Comparison of ENCODE assay signal across 9 mouse cellular contexts in the genomic region with DNA sequence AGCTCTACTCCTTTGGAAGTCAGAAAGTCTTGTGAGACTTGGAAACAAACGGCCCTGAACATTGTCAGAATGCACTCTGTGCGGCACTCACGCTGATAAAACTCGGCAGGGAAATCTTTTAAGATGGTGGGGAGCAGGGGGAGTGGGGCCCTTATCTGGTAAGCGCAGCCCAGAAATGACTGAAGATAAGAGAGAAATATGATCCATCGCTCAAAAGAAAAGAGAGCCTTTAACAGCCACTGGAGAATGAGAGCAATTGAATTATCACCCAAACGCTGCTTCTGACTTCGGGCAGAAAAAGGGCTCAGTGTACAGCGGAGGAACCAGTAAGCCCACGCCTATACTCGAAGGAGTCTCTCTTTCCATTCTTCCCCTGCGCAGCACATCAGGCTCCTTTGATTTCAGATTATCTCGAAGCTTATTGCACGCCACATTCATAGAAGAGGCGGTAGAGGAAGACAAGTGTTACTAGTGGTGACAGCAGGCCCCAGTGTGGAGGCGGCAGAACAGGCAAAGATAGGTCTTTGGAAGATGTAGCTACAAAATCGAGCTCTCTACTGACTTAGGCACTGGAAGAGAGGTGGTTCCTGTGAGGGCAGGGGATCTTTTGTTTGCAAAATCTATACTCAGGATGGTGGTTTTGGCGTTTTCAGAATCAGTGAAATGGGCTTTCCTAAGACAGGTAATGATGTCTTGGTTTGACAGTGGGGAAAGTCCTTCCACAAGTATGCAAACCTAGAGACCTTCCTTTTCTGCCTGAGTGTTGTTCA.
DNase-seq lines count a peak whose midpoint lies in the region; ATAC-seq lines count a peak whose summit lies in the region.
"Had no signal": no experiment of that assay in that cellular context is flagged by ENCODE, and none has a peak within 500 bp of the region (broad histone marks: within the 10 kb centered on the region; RNA-seq: fewer than 3 reads in every experiment).

No protein-coding gene starts in this region.

- peak overlapping the region; percentile 31; the same call in 1 of the 2 replicates for H3K9ac ChIP-seq in heart, embryonic 14.5 days (ENCODE audit: low read length)
- no peak overlapping the region for H3K9ac ChIP-seq in liver, embryonic 11.5 days (ENCODE audit: low read depth, low read length)
- no peak overlapping the region for H3K9ac ChIP-seq in kidney, embryonic 14.5 days (ENCODE audit: low read depth, low read length)
- H3K9ac ChIP-seq: limb, embryonic 15.5 days had no signal

- H3K4me3 ChIP-seq in heart, embryonic 14.5 days (ENCODE audit: control insufficient read depth in 1 of 2, insufficient read depth in 1 of 2, low read depth in 1 of 2, low read length in 2 of 2) = peak overlapping the region; percentile 11 to 24; a peak in 2 of 4 replicates
- H3K4me3 ChIP-seq in liver, embryonic 11.5 days (ENCODE audit: low read depth, low read length) = no peak overlapping the region
- H3K4me3 ChIP-seq in kidney, embryonic 14.5 days (ENCODE audit: low read length) = no peak overlapping the region
- H3K4me3 ChIP-seq: limb, embryonic 15.5 days had no signal

- intact Hi-C loops in heart, postnatal 14 days (cut with DNase I) = no loop called here

- WGBS in heart, embryonic 14.5 days = 9% methylated on average over 18 of the region's 18 CpGs
- 19% methylated on average over 18 of the region's 18 CpGs for WGBS in liver, embryonic 11.5 days
- WGBS in kidney, embryonic 14.5 days = 52% methylated on average over 18 of the region's 18 CpGs

- peak overlapping the region; percentile 56 for H3K4me2 ChIP-seq in heart, embryonic 14.5 days (ENCODE audit: low read length)
- peak overlapping the region; percentile 39 for H3K4me2 ChIP-seq in liver, embryonic 11.5 days
- H3K4me2 ChIP-seq in kidney, embryonic 14.5 days (replicated peaks; ENCODE audit: low read depth, low read length) = no peak overlapping the region; the same call in 1 of the 2 replicates
- H3K4me2 ChIP-seq: limb, embryonic 15.5 days had no signal

- no peaks in the 10 kb centered on the region for H3K36me3 ChIP-seq in heart, embryonic 14.5 days (ENCODE audit: control insufficient read depth, insufficient read depth, low read length)
- H3K36me3 ChIP-seq in liver, embryonic 11.5 days (ENCODE audit: control insufficient read depth, insufficient read depth, low read length) = no peaks in the 10 kb centered on the region
- H3K36me3 ChIP-seq in kidney, embryonic 14.5 days (ENCODE audit: control insufficient read depth, insufficient read depth, low read length) = no peaks in the 10 kb centered on the region
- H3K36me3 ChIP-seq: limb, embryonic 15.5 days had no signal

- ATAC-seq in heart, embryonic 14.5 days (ENCODE audit: insufficient number of reproducible peaks, insufficient read depth, low FRiP score, low read depth) = no peak
- peak; percentile 66 for ATAC-seq in CD4-positive, CD25-positive, alpha-beta regulatory T cell, adult 4 months
- ATAC-seq in liver, embryonic 11.5 days (replicated peaks; ENCODE audit: low FRiP score) = peak; percentile 91
- no peak for ATAC-seq in kidney, embryonic 14.5 days (ENCODE audit: low FRiP score, low TSS enrichment)

- H3K27me3 ChIP-seq in heart, embryonic 14.5 days (ENCODE audit: control insufficient read depth, insufficient read depth, low read length) = no peaks in the 10 kb centered on the region
- H3K27me3 ChIP-seq in liver, embryonic 11.5 days (replicated peaks; ENCODE audit: control insufficient read depth, insufficient read depth, low read length) = no peaks in the 10 kb centered on the region
- H3K27me3 ChIP-seq in kidney, embryonic 14.5 days (ENCODE audit: control insufficient read depth, insufficient read depth, low read length) = no peaks in the 10 kb centered on the region
- H3K27me3 ChIP-seq: limb, embryonic 15.5 days had no signal

- DNase-seq in heart, postnatal 14 days = no peak
- DNase-seq in frontal cortex, postnatal 36 days (ENCODE audit: low spot score in 2 of 2) = peak; percentile 63 to 85
- DNase-seq in liver, embryonic 11.5 days (ENCODE audit: low spot score) = peak; percentile 46
- DNase-seq in cerebellum, postnatal 25 days = no peak
- no peak for DNase-seq in cerebellum, postnatal 14 days

- peaks cover 27 to 35% of the 10 kb centered on the region in 2 experiments for H3K4me1 ChIP-seq in heart, embryonic 14.5 days (ENCODE audit: control insufficient read depth in 2 of 2, insufficient read depth in 2 of 2, low read length in 2 of 2)
- H3K4me1 ChIP-seq in liver, embryonic 11.5 days (replicated peaks; ENCODE audit: control insufficient read depth, insufficient read depth, low read length) = peaks cover 15% of the 10 kb centered on the region
- no peaks in the 10 kb centered on the region for H3K4me1 ChIP-seq in kidney, embryonic 14.5 days (ENCODE audit: control insufficient read depth, insufficient read depth, low read length)

- H3K9me3 ChIP-seq in heart, embryonic 14.5 days (ENCODE audit: control insufficient read depth, low read length) = no peaks in the 10 kb centered on the region
- H3K9me3 ChIP-seq in liver, embryonic 11.5 days (ENCODE audit: control insufficient read depth, low read length) = no peaks in the 10 kb centered on the region
- no peaks in the 10 kb centered on the region for H3K9me3 ChIP-seq in kidney, embryonic 14.5 days (ENCODE audit: control insufficient read depth, low read length)
- H3K9me3 ChIP-seq: limb, embryonic 15.5 days had no signal

- 0 out of 4 replicates have a peak overlapping the region, but pooled peaks of 1 of the 2 experiments have one; percentile 15 for H3K27ac ChIP-seq in heart, embryonic 14.5 days (replicated peaks in 1 of 2; ENCODE audit: control insufficient read depth in 1 of 2, insufficient read depth in 1 of 2, low read depth in 2 of 2, low read length in 2 of 2)
- no peak overlapping the region for H3K27ac ChIP-seq in liver, embryonic 11.5 days (ENCODE audit: low read depth, low read length)
- H3K27ac ChIP-seq in kidney, embryonic 14.5 days (ENCODE audit: low read depth, low read length) = no peak overlapping the region
- H3K27ac ChIP-seq: limb, embryonic 15.5 days had no signal

Comparison
In these comparisons a context has a peak if more than half of its experiments do, and no peak if none do; other contexts are left out.
1. ATAC-seq: peak in CD4-positive, CD25-positive, alpha-beta regulatory T cell, adult 4 months (single experiment) and liver, embryonic 11.5 days (single experiment); none in heart, embryonic 14.5 days (single experiment) and kidney, embryonic 14.5 days (single experiment).
2. H3K4me3 ChIP-seq: peak in heart, embryonic 14.5 days (2 of 2); none in liver, embryonic 11.5 days (single experiment) and kidney, embryonic 14.5 days (single experiment).
3. DNase-seq: peak in frontal cortex, postnatal 36 days (2 of 2) and liver, embryonic 11.5 days (single experiment); none in heart, postnatal 14 days (0 of 2), cerebellum, postnatal 25 days (0 of 2) and cerebellum, postnatal 14 days (0 of 2).